Mouse (Mus musculus) ES-E14 (cell line): Measurements from ENCODE around the gene Rassf7. TPM values are rescaled to one million over a fixed set of nuclear protein-coding genes. Genes with fewer than 3 reads are reported as not detected.

Experiments
- DNase-seq: peaks from one replicate; pipeline ENCODE4 v3.0.0-alpha.2; 2013; ENCODE audit warnings: low read depth, low spot score
- H3K27ac ChIP-seq: 2 replicates; pipeline ENCODE4 v1.5.1; 2012; ENCODE audit warnings: low read depth, mild to moderate bottlenecking, low read length, moderate library complexity, mixed read lengths; ENCODE audit not compliant: poor library complexity, insufficient read depth, severe bottlenecking
- H3K36me3 ChIP-seq: 2 replicates; pipeline ENCODE4 v1.6.1; 2012; ENCODE audit warnings: mild to moderate bottlenecking, low read length, moderate library complexity, mixed read lengths; ENCODE audit not compliant: control insufficient read depth, poor library complexity, insufficient read depth, severe bottlenecking
- H3K4me1 ChIP-seq, 2 experiments: fragments of 150-350 bp in 1 of 2; sonication (generic) in 1 of 2; 2 replicates each; pipeline ENCODE4 v1.6.1; 2012; ENCODE audit warnings: low read length in 2 of 2, mild to moderate bottlenecking in 1 of 2, mixed read lengths in 1 of 2; ENCODE audit not compliant: control insufficient read depth in 2 of 2, insufficient read depth in 2 of 2, poor library complexity in 1 of 2
- H3K4me3 ChIP-seq, 2 experiments: fragments of 150-350 bp in 1 of 2; sonication (generic) in 1 of 2; 2 replicates each; pipeline ENCODE4 v1.5.1; 2012; ENCODE audit warnings: low read length in 2 of 2, low read depth in 1 of 2, mild to moderate bottlenecking in 1 of 2, mixed read lengths in 1 of 2; ENCODE audit not compliant: insufficient read depth in 1 of 2, poor library complexity in 1 of 2, severe bottlenecking in 1 of 2
- H3K9ac ChIP-seq: 2 replicates; pipeline ENCODE4 v1.6.1; 2012; ENCODE audit warnings: low read depth, mild to moderate bottlenecking, low read length, mixed read lengths; ENCODE audit not compliant: poor library complexity, insufficient read depth, severe bottlenecking
- H3K9me3 ChIP-seq: fragments of 150-350 bp; sonication (generic); 2 replicates; pipeline ENCODE4 v1.6.1; 2012; ENCODE audit warnings: low read depth, mild to moderate bottlenecking, low read length; ENCODE audit not compliant: control insufficient read depth, insufficient read depth
- CHD2 ChIP-seq: IDR thresholded peaks from 2 replicates; pipeline ENCODE4 v1.6.1; 2014; ENCODE audit warnings: mild to moderate bottlenecking, low read depth, low read length, inconsistent platforms
- HCFC1 ChIP-seq: IDR thresholded peaks from 2 replicates; pipeline ENCODE4 v1.6.1; 2012; ENCODE audit warnings: low read length, inconsistent platforms, borderline replicate concordance; ENCODE audit not compliant: insufficient read depth
- MAFK ChIP-seq: IDR thresholded peaks from 2 replicates; pipeline ENCODE4 v1.6.1; 2014; ENCODE audit warnings: mild to moderate bottlenecking, low read depth, low read length, inconsistent platforms; ENCODE audit not compliant: insufficient read depth
- ZC3H11A ChIP-seq: IDR thresholded peaks from 2 replicates; pipeline ENCODE4 v1.6.1; 2012; ENCODE audit warnings: low read depth, mild to moderate bottlenecking, inconsistent platforms, low read length, borderline replicate concordance
- ZNF384 ChIP-seq: IDR thresholded peaks from 2 replicates; pipeline ENCODE4 v1.6.1; 2012; ENCODE audit warnings: low read depth, low read length, inconsistent platforms
- in situ Hi-C, 2 experiments: fragments of 600-800 bp; cut with MboI; formaldehyde crosslinking; loops; one replicate each; pipeline ENCODE4 v1.15.1; 2025; ENCODE audit warnings: low sequenced_read_pairs in 2 of 2, inconsistent platforms in 1 of 2; ENCODE audit not compliant: unreplicated experiment in 2 of 2
- total RNA-seq: library from RNA; depleted of rRNA; stranded (reverse); fragments of 300-350 nt; gene quantifications from 2 replicates; pipeline ENCODE4 v1.2.3, GENCODE M21; 2012

Rassf7 gene
- total RNA-seq, 1 experiment, result 32.2 TPM

DNA sequence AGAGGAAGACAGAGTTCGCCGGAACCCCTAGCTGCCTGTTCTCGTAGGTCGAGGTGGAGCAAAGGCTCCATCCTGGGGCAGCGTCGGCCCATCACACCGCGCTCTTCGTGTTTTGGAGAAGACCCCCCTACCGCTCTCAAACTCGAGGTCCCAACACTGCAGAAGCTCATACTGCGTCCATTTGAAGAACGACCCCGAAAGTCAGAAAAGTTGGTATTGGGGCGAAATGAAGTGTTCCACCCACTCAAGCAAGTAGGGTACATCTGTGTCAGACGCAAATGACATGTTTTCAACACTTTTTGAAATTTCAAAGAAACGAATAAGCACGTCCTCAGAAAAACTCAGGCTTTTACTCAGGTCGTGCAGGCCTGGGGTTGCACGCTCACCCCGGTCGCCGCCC lies 21.3 kb upstream of the Rassf7 start:
- H3K4me1 ChIP-seq, result peaks cover 0 to 17% of the 10 kb centered on the region in 2 experiments; a peak in 1 of 4 replicates
- H3K4me3 ChIP-seq, result peak overlapping the region; percentile 82 to 100
- no peaks in the 10 kb centered on the region for H3K9me3 ChIP-seq
- no peak overlapping the region for H3K27ac ChIP-seq
- TF ChIP-seq CHD2 (no peak), HCFC1 (no peak), ZC3H11A (no peak), ZNF384 (no peak), MAFK (no peak)
- H3K36me3 ChIP-seq, result peaks cover 28% of the 10 kb centered on the region
- no peak for DNase-seq
- in situ Hi-C loops, result no loop called here
- peak overlapping the region; percentile 76; the same call in 1 of the 2 replicates for H3K9ac ChIP-seq

DNA sequence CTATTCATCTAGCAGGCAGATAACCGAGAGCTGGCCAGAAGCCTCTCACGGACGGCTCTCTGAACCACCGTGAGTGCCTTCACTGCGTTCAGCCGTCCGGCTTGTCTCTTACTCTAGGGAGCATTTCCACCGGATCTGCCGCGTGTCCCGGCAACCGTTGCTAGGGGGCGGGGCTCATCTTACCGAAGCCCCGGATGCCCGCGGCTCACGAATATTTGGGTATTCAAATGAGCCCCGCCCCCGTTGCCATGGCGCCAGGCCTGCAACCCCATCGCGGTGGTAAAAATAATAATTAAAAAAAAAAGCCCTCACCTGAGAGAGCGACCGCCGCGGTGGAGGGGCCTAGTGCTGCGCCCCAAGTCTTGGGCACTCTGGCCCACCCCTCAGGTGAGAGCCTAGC lies 20.8 kb upstream of the Rassf7 start:
- in situ Hi-C loops, result no loop called here
- H3K9ac ChIP-seq, result peak overlapping the region; percentile 76
- peaks cover 0 to 17% of the 10 kb centered on the region in 2 experiments; a peak in 1 of 4 replicates for H3K4me1 ChIP-seq
- TF ChIP-seq MAFK (no peak), CHD2 (no peak), HCFC1 (no peak), ZC3H11A (no peak), ZNF384 (no peak)
- no peak overlapping the region for H3K27ac ChIP-seq
- H3K9me3 ChIP-seq, result no peaks in the 10 kb centered on the region
- peak; percentile 90 for DNase-seq
- H3K36me3 ChIP-seq, result peaks cover 25% of the 10 kb centered on the region
- peak overlapping the region; percentile 82 to 100 for H3K4me3 ChIP-seq

DNA sequence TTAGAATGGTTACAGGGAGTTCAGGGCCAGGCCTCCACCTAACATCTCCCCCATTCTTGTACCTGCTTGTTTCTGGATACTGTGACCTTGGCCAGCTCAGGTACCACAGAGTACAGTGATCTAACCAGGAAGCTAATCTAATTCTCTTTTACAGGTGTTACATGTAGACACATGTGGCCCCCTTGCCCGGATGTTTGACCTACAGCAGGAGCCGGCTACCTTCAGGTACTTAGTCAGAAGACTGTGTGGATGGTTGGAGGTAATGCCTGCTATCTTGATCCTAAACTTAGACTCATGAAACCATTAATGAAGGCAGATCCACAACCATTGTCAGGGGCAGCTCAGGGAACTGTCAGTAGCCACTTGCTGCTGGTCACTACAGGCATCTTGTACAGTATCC lies 19.9 kb upstream of the Rassf7 start:
- no peak overlapping the region for H3K27ac ChIP-seq
- DNase-seq, result no peak
- TF ChIP-seq HCFC1, result no peak
- TF ChIP-seq MAFK, result no peak
- no peak for TF ChIP-seq ZC3H11A
- no peak for TF ChIP-seq ZNF384
- no peak for TF ChIP-seq CHD2
- no peaks in the 10 kb centered on the region for H3K9me3 ChIP-seq
- H3K4me1 ChIP-seq, result peaks cover 0 to 17% of the 10 kb centered on the region in 2 experiments; a peak in 1 of 4 replicates
- H3K9ac ChIP-seq, result no peak overlapping the region
- peaks cover 16% of the 10 kb centered on the region for H3K36me3 ChIP-seq
- H3K4me3 ChIP-seq, result no peak overlapping the region
- in situ Hi-C loops, result no loop called here

GRCm38 (mm10) chr7:141196619-141197282 lies 18.9 kb upstream of the Rassf7 start:
- Histone ChIP-seq H3K4me3 (no peak overlapping the region), H3K36me3 (peaks cover 6% of the 10 kb centered on the region), H3K9ac (no peak overlapping the region), H3K4me1 (peaks cover 0 to 13% of the 10 kb centered on the region in 2 experiments; a peak in 1 of 4 replicates), H3K9me3 (no peaks in the 10 kb centered on the region), H3K27ac (no peak overlapping the region)
- DNase-seq, result no peak
- in situ Hi-C loops, result no loop called here
- TF ChIP-seq HCFC1, result no peak
- no peak for TF ChIP-seq ZC3H11A
- TF ChIP-seq CHD2, result no peak
- TF ChIP-seq ZNF384, result no peak
- TF ChIP-seq MAFK, result no peak
